Mouse (Mus musculus) kidney, adult 2 months (tissue): ENCODE data around the gene Snx29.

Experiments used
- CTCF ChIP-seq: fragments of 200-500 bp; conservative IDR thresholded peaks from 2 replicates; pipeline ENCODE4 v1.5.1; 2011; ENCODE audit warnings: low read depth, mild to moderate bottlenecking, control low read depth, low read length, moderate library complexity, mixed read lengths; ENCODE audit not compliant: insufficient read depth, insufficient read length
- POLR2A ChIP-seq: fragments of 200-500 bp; IDR thresholded peaks from one replicate; pipeline ENCODE4 v1.6.1; 2011; ENCODE audit warnings: low read depth, low read length, control low read depth

DNA sequence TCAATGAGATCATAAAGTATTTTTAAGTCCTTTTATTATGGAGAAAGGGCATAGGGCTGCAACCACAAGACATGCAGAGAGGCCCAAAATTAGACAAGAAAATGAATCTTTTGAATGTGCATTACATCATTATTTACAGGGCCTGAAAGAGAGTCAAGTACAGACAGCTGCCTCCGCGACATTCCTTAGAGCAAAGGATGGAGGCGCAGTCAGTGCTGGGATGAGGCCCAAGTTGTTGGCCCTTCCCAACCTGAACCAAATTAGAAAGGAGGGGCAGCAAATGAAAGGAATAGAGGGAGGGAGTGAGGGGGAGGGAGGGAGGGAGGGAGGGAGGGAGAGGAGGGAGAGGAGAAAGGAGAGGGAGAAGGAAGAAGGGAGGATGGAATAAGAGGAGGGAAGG is 453.8 kb downstream of the Snx29 start:
- TF ChIP-seq POLR2A (no peak), CTCF (no peak)
